Mouse (Mus musculus): Measurements from ENCODE around the gene Gm47969.

GRCm38 (mm10) chr1:83032508-83032907, 12.2 kb upstream of the Gm47969 start:
- TF ChIP-seq POLR2A (IDR thresholded peaks at IDR 0.05; ENCODE audit: control insufficient read depth, low read depth, low read length), result no peak
- no peak for TF ChIP-seq CTCF (IDR thresholded peaks at IDR 0.05; ENCODE audit: control insufficient read depth, insufficient read depth, insufficient replicate concordance, low read depth, low read length)
